Mouse (Mus musculus): ENCODE data around the gene Sctr.

DNA sequence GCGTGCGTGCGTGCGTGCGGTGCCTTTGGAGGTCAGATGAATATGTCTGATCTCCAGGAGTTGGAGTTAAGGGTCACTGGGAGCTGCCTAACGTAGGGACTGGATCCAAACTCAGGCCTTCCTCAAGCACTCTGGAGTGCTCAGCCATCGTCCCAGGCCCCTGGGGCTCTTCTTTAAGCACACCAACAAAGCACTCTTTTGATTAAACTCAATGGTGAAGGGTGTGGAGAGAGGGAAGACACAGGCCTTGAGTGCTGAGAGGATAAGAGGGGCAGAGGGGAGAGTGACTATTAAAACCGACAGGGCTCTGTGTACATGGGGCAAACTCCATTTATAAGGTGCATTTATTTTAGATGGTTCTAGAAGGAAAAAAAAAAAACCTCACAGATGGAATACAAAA, 35.7 kb downstream of the Sctr start:
- TF ChIP-seq EP300 (IDR thresholded peaks at IDR 0.05; ENCODE audit: insufficient read depth, low read depth, low read length) (no peak), CTCF (IDR thresholded peaks at IDR 0.05; ENCODE audit: low read depth, low read length) (no peak)

Data from ES-Bruce4 (cell line).